Mouse (Mus musculus): ENCODE results near the gene Spaca4. TPM values are rescaled to one million over a fixed set of nuclear protein-coding genes. Genes with fewer than 3 reads are reported as not detected.

The Spaca4 gene
- not detected in 2 replicates for polyA plus RNA-seq (2014; fragmentation: Nextera tagmentation; extraction: Ambion mirVana)

- Histone ChIP-seq H3K9ac (replicated peaks; ENCODE audit: low read length) (no peak within 1 kb of the TSS), H3K4me2 (ENCODE audit: low read depth, low read length) (no peak within 1 kb of the TSS), H3K27ac (replicated peaks; ENCODE audit: low read depth, low read length) (no peak within 1 kb of the TSS), H3K27me3 (ENCODE audit: control insufficient read depth, insufficient read depth, low read length) (no peaks in the 10 kb centered on the region), H3K4me3 (ENCODE audit: low read depth, low read length) (no peak within 1 kb of the TSS), H3K9me3 (replicated peaks; ENCODE audit: control insufficient read depth, low read length) (no peaks in the 10 kb centered on the region), H3K4me1 (ENCODE audit: control insufficient read depth, insufficient read depth, low read length) (peaks cover 4% of the 10 kb centered on the region; the same call in 1 of the 2 replicates), H3K36me3 (replicated peaks; ENCODE audit: control insufficient read depth, insufficient read depth, low read depth, low read length) (peaks cover 16% of the 10 kb centered on the region)
- no peak for DNase-seq (ENCODE audit: low spot score)
- WGBS: 87% methylated on average over 11 of the region's 11 CpGs
- no peak for ATAC-seq (replicated peaks; ENCODE audit: insufficient number of reproducible peaks, low FRiP score, low TSS enrichment, low read depth)
Measured at GRCm38 (mm10) chr7:45725713-45726112, at the start of gene Spaca4. Gene Spaca4, minus strand, starts transcription at chr7:45725813.

DNA sequence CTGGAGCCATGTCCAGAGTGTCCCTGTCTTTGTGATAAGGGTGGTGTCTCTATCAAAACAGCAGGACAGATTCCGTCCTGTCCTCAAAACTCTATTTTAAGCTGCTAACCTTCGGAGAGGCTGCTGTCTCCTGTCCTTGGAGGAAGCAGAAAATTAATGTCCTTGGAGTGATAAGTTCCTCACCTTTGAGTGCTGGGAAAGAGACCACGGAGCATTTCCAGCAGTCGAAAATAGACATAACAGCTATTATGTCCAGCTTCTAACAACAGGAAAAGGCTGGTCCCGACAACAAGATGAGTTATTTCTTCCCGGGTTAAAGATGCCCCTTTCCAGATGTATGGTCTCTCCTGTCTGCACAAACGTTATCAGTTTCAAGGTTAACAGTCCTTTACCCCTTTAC, 49.6 kb upstream of the Spaca4 start:
- H3K4me2 ChIP-seq (ENCODE audit: low read depth, low read length): no peak overlapping the region
- H3K36me3 ChIP-seq (replicated peaks; ENCODE audit: control insufficient read depth, insufficient read depth, low read depth, low read length): no peaks in the 10 kb centered on the region
- H3K9me3 ChIP-seq (replicated peaks; ENCODE audit: control insufficient read depth, low read length): no peaks in the 10 kb centered on the region
- no peak overlapping the region for H3K27ac ChIP-seq (replicated peaks; ENCODE audit: low read depth, low read length)
- H3K4me3 ChIP-seq (ENCODE audit: low read depth, low read length): no peak overlapping the region
- H3K27me3 ChIP-seq (ENCODE audit: control insufficient read depth, insufficient read depth, low read length): no peaks in the 10 kb centered on the region; the same call in 1 of the 2 replicates
- 80% methylated on average over 7 of the region's 7 CpGs for WGBS
- ATAC-seq (replicated peaks; ENCODE audit: insufficient number of reproducible peaks, low FRiP score, low TSS enrichment, low read depth) (no peak), DNase-seq (ENCODE audit: low spot score) (no peak)
- no peaks in the 10 kb centered on the region for H3K4me1 ChIP-seq (ENCODE audit: control insufficient read depth, insufficient read depth, low read length)
- no peak overlapping the region for H3K9ac ChIP-seq (replicated peaks; ENCODE audit: low read length)

- no peak overlapping the region for H3K9ac ChIP-seq (replicated peaks; ENCODE audit: low read length)
- no peaks in the 10 kb centered on the region for H3K36me3 ChIP-seq (replicated peaks; ENCODE audit: control insufficient read depth, insufficient read depth, low read depth, low read length)
- no peaks in the 10 kb centered on the region for H3K27me3 ChIP-seq (ENCODE audit: control insufficient read depth, insufficient read depth, low read length)
- no peaks in the 10 kb centered on the region for H3K4me1 ChIP-seq (ENCODE audit: control insufficient read depth, insufficient read depth, low read length)
- no peaks in the 10 kb centered on the region for H3K9me3 ChIP-seq (replicated peaks; ENCODE audit: control insufficient read depth, low read length)
- H3K27ac ChIP-seq (replicated peaks; ENCODE audit: low read depth, low read length): no peak overlapping the region
- ATAC-seq (replicated peaks; ENCODE audit: insufficient number of reproducible peaks, low FRiP score, low TSS enrichment, low read depth): no peak
- DNase-seq (ENCODE audit: low spot score): no peak
- WGBS: 57% methylated on average over 4 of the region's 4 CpGs
- no peak overlapping the region for H3K4me3 ChIP-seq (ENCODE audit: low read depth, low read length)
- H3K4me2 ChIP-seq (ENCODE audit: low read depth, low read length): no peak overlapping the region
Measured at GRCm38 (mm10) chr7:45771101-45771500, 45.5 kb upstream of the Spaca4 start.

GRCm38 (mm10) chr7:45770427-45771082, 44.9 kb upstream of the Spaca4 start:
- DNase-seq (ENCODE audit: low spot score): no peak
- H3K27ac ChIP-seq (replicated peaks; ENCODE audit: low read depth, low read length): no peak overlapping the region
- H3K36me3 ChIP-seq (replicated peaks; ENCODE audit: control insufficient read depth, insufficient read depth, low read depth, low read length): no peaks in the 10 kb centered on the region
- ATAC-seq (replicated peaks; ENCODE audit: insufficient number of reproducible peaks, low FRiP score, low TSS enrichment, low read depth): no peak
- no peak overlapping the region for H3K4me3 ChIP-seq (ENCODE audit: low read depth, low read length)
- no peak overlapping the region for H3K4me2 ChIP-seq (ENCODE audit: low read depth, low read length)
- 74% methylated on average over 8 of the region's 8 CpGs for WGBS
- no peaks in the 10 kb centered on the region for H3K4me1 ChIP-seq (ENCODE audit: control insufficient read depth, insufficient read depth, low read length)
- no peaks in the 10 kb centered on the region for H3K27me3 ChIP-seq (ENCODE audit: control insufficient read depth, insufficient read depth, low read length)
- H3K9me3 ChIP-seq (replicated peaks; ENCODE audit: control insufficient read depth, low read length): no peaks in the 10 kb centered on the region
- no peak overlapping the region for H3K9ac ChIP-seq (replicated peaks; ENCODE audit: low read length)

DNA sequence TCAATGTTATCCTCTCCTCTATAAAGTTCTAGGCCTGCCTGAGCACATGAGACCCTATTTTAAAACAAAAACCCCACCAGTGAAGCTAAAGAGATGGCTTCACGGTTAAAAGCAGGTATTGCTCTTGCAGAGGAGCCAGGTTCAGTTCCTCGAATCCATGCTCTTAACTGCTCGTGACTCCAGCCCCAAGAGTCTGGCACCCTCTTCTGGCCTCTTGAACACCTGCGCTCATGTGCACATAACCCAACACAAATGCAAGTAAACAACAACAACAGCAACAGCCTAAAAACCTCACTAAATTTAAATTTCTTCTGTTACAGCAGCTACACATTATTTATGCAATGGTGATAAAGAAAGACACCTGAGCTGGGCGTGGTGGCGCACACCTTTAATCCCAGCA, 41.9 kb upstream of the Spaca4 start:
- Histone ChIP-seq H3K9ac (replicated peaks; ENCODE audit: low read length) (no peak overlapping the region), H3K4me3 (ENCODE audit: low read depth, low read length) (no peak overlapping the region), H3K27ac (replicated peaks; ENCODE audit: low read depth, low read length) (no peak overlapping the region), H3K9me3 (replicated peaks; ENCODE audit: control insufficient read depth, low read length) (no peaks in the 10 kb centered on the region), H3K36me3 (replicated peaks; ENCODE audit: control insufficient read depth, insufficient read depth, low read depth, low read length) (no peaks in the 10 kb centered on the region), H3K4me1 (ENCODE audit: control insufficient read depth, insufficient read depth, low read length) (no peaks in the 10 kb centered on the region), H3K27me3 (ENCODE audit: control insufficient read depth, insufficient read depth, low read length) (no peaks in the 10 kb centered on the region), H3K4me2 (ENCODE audit: low read depth, low read length) (no peak overlapping the region)
- 90% methylated on average over 6 of the region's 6 CpGs for WGBS
- ATAC-seq (replicated peaks; ENCODE audit: insufficient number of reproducible peaks, low FRiP score, low TSS enrichment, low read depth) (no peak), DNase-seq (ENCODE audit: low spot score) (no peak)

DNA sequence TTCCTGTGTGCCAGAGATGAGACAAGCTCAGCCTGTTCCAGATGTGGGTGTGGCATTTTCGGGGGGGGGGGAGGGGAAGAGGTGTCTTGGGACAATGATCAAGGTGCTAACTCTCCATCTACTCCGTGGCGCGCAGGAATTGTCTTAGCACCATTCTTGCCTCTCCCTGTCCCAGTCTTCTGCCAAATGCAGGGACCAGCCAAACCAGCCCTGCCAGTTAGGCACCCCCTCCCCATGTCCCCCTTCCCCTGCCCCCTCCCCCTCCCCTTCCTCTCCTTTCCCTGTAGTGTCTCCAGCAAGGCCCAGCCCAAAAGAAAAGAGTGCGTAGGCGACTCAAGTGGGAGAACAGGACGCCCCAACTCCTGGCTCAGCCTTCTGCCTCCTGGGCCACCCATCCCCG, 41.2 kb upstream of the Spaca4 start:
- ATAC-seq (replicated peaks; ENCODE audit: insufficient number of reproducible peaks, low FRiP score, low TSS enrichment, low read depth): no peak
- Histone ChIP-seq H3K4me1 (ENCODE audit: control insufficient read depth, insufficient read depth, low read length) (no peaks in the 10 kb centered on the region), H3K36me3 (replicated peaks; ENCODE audit: control insufficient read depth, insufficient read depth, low read depth, low read length) (no peaks in the 10 kb centered on the region), H3K27ac (replicated peaks; ENCODE audit: low read depth, low read length) (no peak overlapping the region), H3K9ac (replicated peaks; ENCODE audit: low read length) (no peak overlapping the region), H3K27me3 (ENCODE audit: control insufficient read depth, insufficient read depth, low read length) (no peaks in the 10 kb centered on the region), H3K9me3 (replicated peaks; ENCODE audit: control insufficient read depth, low read length) (no peaks in the 10 kb centered on the region), H3K4me3 (ENCODE audit: low read depth, low read length) (no peak overlapping the region), H3K4me2 (ENCODE audit: low read depth, low read length) (no peak overlapping the region)
- 58% methylated on average over 8 of the region's 8 CpGs for WGBS
- DNase-seq (ENCODE audit: low spot score): no peak

- Histone ChIP-seq H3K27me3 (ENCODE audit: control insufficient read depth, insufficient read depth, low read length) (no peaks in the 10 kb centered on the region), H3K9ac (replicated peaks; ENCODE audit: low read length) (no peak overlapping the region), H3K4me2 (ENCODE audit: low read depth, low read length) (no peak overlapping the region), H3K4me3 (ENCODE audit: low read depth, low read length) (no peak overlapping the region), H3K36me3 (replicated peaks; ENCODE audit: control insufficient read depth, insufficient read depth, low read depth, low read length) (no peaks in the 10 kb centered on the region), H3K27ac (replicated peaks; ENCODE audit: low read depth, low read length) (no peak overlapping the region), H3K9me3 (replicated peaks; ENCODE audit: control insufficient read depth, low read length) (no peaks in the 10 kb centered on the region), H3K4me1 (ENCODE audit: control insufficient read depth, insufficient read depth, low read length) (no peaks in the 10 kb centered on the region)
- WGBS: 70% methylated on average over 8 of the region's 8 CpGs
- ATAC-seq (replicated peaks; ENCODE audit: insufficient number of reproducible peaks, low FRiP score, low TSS enrichment, low read depth) (no peak), DNase-seq (ENCODE audit: low spot score) (no peak)
Measured at GRCm38 (mm10) chr7:45765995-45766394, 40.4 kb upstream of the Spaca4 start.

DNA sequence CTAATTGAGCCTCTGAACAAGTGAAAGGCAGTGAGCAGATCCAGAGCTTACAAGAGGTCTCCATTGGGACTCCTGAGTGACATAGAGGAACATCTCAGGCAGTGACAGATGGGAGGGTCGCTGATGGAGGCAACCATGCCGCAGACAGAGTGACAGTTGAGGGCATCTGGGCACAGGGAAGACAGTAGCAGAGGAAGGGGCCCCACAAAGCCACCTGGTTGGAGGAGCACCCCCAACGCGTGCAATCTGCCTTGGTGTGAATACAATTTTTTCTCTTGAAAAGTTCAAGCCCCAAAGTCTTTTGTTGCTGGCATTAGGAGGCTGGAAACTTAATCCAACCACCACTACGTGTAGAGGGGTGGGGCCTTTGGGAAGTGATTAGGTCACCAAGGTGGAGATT, 34.5 kb upstream of the Spaca4 start:
- Histone ChIP-seq H3K27me3 (ENCODE audit: control insufficient read depth, insufficient read depth, low read length) (peaks cover 12% of the 10 kb centered on the region), H3K4me2 (ENCODE audit: low read depth, low read length) (no peak overlapping the region), H3K4me3 (ENCODE audit: low read depth, low read length) (no peak overlapping the region), H3K36me3 (replicated peaks; ENCODE audit: control insufficient read depth, insufficient read depth, low read depth, low read length) (no peaks in the 10 kb centered on the region), H3K27ac (replicated peaks; ENCODE audit: low read depth, low read length) (no peak overlapping the region), H3K4me1 (ENCODE audit: control insufficient read depth, insufficient read depth, low read length) (peaks cover 3% of the 10 kb centered on the region; the same call in 1 of the 2 replicates), H3K9me3 (replicated peaks; ENCODE audit: control insufficient read depth, low read length) (no peaks in the 10 kb centered on the region), H3K9ac (replicated peaks; ENCODE audit: low read length) (no peak overlapping the region)
- ATAC-seq (replicated peaks; ENCODE audit: insufficient number of reproducible peaks, low FRiP score, low TSS enrichment, low read depth): no peak
- 67% methylated on average over 5 of the region's 5 CpGs for WGBS
- DNase-seq (ENCODE audit: low spot score): no peak
